ENCODE assay signal across 8 mouse cellular contexts in the genomic region with DNA sequence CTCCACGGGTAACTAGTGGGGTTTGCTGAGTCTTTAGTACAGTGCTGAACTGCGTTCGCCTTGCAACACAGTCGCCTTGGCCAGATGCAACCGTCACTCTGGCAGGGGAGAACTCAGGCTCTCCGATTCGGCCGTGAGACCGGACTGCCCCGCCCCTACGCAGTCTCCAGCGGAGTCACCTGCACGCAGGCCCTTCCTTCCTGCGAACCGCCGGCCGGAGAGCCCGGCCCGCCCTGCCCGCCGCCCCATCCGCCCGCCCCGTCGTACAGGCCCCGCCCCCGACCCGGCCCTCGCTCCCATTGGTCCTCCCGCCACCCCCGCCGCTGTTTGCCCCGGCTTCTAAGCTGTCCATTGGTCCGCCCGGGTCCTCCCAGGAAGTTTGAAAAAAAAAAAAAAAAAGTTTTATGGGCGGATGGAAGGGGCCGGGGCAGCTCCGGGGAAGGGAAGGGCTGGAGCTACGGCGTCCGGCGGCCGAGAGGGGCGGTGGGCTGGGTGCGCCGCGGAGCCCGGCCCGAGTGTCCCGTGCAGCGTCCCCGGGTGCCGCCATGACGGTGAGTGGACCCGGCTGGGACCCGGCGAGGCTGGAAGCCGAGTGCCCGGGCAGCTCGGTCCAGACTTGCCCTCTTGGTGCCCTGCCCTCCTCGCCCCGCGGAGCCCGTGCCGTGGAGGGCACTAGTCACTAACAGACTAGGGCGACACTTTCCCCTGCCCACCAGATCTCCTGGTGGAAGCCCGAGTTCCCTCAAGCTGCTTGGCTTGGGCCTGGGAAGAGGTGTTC. TPM values are rescaled to one million over a fixed set of nuclear protein-coding genes. Genes with fewer than 3 reads are reported as not detected.
DNase-seq lines count a peak whose midpoint lies in the region; ATAC-seq and TF ChIP-seq lines count a peak whose summit lies in the region.

No protein-coding gene starts in this region.

- H3K9me3 ChIP-seq in embryonic facial prominence, embryonic 14.5 days (ENCODE audit: control insufficient read depth, low read length) = no peaks in the 10 kb centered on the region
- no peaks in the 10 kb centered on the region for H3K9me3 ChIP-seq in heart, embryonic 11.5 days (replicated peaks; ENCODE audit: control insufficient read depth, low read length)
- H3K9me3 ChIP-seq in kidney, embryonic 15.5 days (replicated peaks) = no peaks in the 10 kb centered on the region
- H3K9me3 ChIP-seq in liver, embryonic 14.5 days (ENCODE audit: control insufficient read depth, low read length) = no peaks in the 10 kb centered on the region

- peak overlapping the region; percentile 91 for H3K4me2 ChIP-seq in embryonic facial prominence, embryonic 14.5 days (ENCODE audit: low read depth, low read length)
- peak overlapping the region; percentile 71 for H3K4me2 ChIP-seq in heart, embryonic 11.5 days
- peak overlapping the region; percentile 79 for H3K4me2 ChIP-seq in kidney, embryonic 15.5 days
- peak overlapping the region; percentile 94 for H3K4me2 ChIP-seq in liver, embryonic 14.5 days (ENCODE audit: low read depth)

- H3K4me1 ChIP-seq in bone marrow macrophage, adult 2 months (ENCODE audit: control insufficient read depth, insufficient read depth, low read length) = peaks cover 25% of the 10 kb centered on the region
- H3K4me1 ChIP-seq in embryonic facial prominence, embryonic 14.5 days (ENCODE audit: control insufficient read depth, insufficient read depth, low read length) = peaks cover 45% of the 10 kb centered on the region
- peaks cover 59% of the 10 kb centered on the region for H3K4me1 ChIP-seq in heart, embryonic 11.5 days (ENCODE audit: control insufficient read depth, insufficient read depth, low read length)
- peaks cover 71% of the 10 kb centered on the region for H3K4me1 ChIP-seq in kidney, embryonic 15.5 days
- peaks cover 17 to 28% of the 10 kb centered on the region in 2 experiments for H3K4me1 ChIP-seq in liver, embryonic 14.5 days (replicated peaks; ENCODE audit: control insufficient read depth in 2 of 2, insufficient read depth in 2 of 2, low read length in 1 of 2)

- no peaks in the 10 kb centered on the region for H3K36me3 ChIP-seq in embryonic facial prominence, embryonic 14.5 days (ENCODE audit: control insufficient read depth, insufficient read depth, low read length)
- H3K36me3 ChIP-seq in heart, embryonic 11.5 days (ENCODE audit: control insufficient read depth, insufficient read depth, low read length) = no peaks in the 10 kb centered on the region
- peaks cover 5% of the 10 kb centered on the region; the same call in 1 of the 2 replicates for H3K36me3 ChIP-seq in kidney, embryonic 15.5 days
- no peaks in the 10 kb centered on the region for H3K36me3 ChIP-seq in liver, embryonic 14.5 days (replicated peaks; ENCODE audit: control insufficient read depth, insufficient read depth, low read depth)
- H3K36me3 ChIP-seq in splenic B cell, adult 2 months (ENCODE audit: control insufficient read depth, insufficient read depth, low read length, poor library complexity, severe bottlenecking) = no peaks in the 10 kb centered on the region

- no peak for TF ChIP-seq EP300 in liver, embryonic 14.5 days (IDR thresholded peaks at IDR 0.05; ENCODE audit: low read depth)

- ATAC-seq in embryonic facial prominence, embryonic 14.5 days (ENCODE audit: low read depth) = peak; percentile 89
- ATAC-seq in heart, embryonic 11.5 days (replicated peaks; ENCODE audit: insufficient number of reproducible peaks, low FRiP score, low TSS enrichment) = peak; percentile 83
- peak; percentile 83 for ATAC-seq in kidney, embryonic 15.5 days (replicated peaks; ENCODE audit: low FRiP score)
- ATAC-seq in liver, embryonic 14.5 days (ENCODE audit: insufficient read depth) = peak; percentile 88

- peak overlapping the region; percentile 89 for H3K9ac ChIP-seq in embryonic facial prominence, embryonic 14.5 days (ENCODE audit: low read depth, low read length)
- peak overlapping the region; percentile 79 for H3K9ac ChIP-seq in heart, embryonic 11.5 days (ENCODE audit: low read depth, low read length)
- H3K9ac ChIP-seq in kidney, embryonic 15.5 days = peak overlapping the region; percentile 82
- peak overlapping the region; percentile 76 for H3K9ac ChIP-seq in liver, embryonic 14.5 days (replicated peaks)

- peak; percentile 93 for DNase-seq in CD4-positive, CD25-positive, alpha-beta regulatory T cell, adult 2 months (ENCODE audit: low read depth, low spot score)
- DNase-seq in embryonic facial prominence, embryonic 14.5 days (ENCODE audit: low spot score) = peak; percentile 97
- peak; percentile 85 to 88 (median 87) for DNase-seq in liver, embryonic 14.5 days (ENCODE audit: low read depth in 3 of 3, low spot score in 3 of 3)
- DNase-seq in natural killer cell, adult 2 months (ENCODE audit: low spot score in 2 of 2) = peak; percentile 79 to 83
- peak; percentile 93 for DNase-seq in splenic B cell, adult 2 months (ENCODE audit: low read depth, low spot score)

- H3K4me3 ChIP-seq in bone marrow macrophage, adult 2 months (ENCODE audit: insufficient read depth, low read length) = peak overlapping the region; percentile 87
- H3K4me3 ChIP-seq in embryonic facial prominence, embryonic 14.5 days (ENCODE audit: low read depth, low read length) = peak overlapping the region; percentile 92
- peak overlapping the region; percentile 71 for H3K4me3 ChIP-seq in heart, embryonic 11.5 days (ENCODE audit: low read depth, low read length)
- H3K4me3 ChIP-seq in kidney, embryonic 15.5 days (replicated peaks) = peak overlapping the region; percentile 78
- H3K4me3 ChIP-seq in liver, embryonic 14.5 days (ENCODE audit: insufficient read depth in 1 of 2, low read depth in 2 of 2, low read length in 2 of 2) = peak overlapping the region; percentile 64 to 92

- H3K27me3 ChIP-seq in embryonic facial prominence, embryonic 14.5 days (replicated peaks; ENCODE audit: control insufficient read depth, insufficient read depth, low read length) = no peaks in the 10 kb centered on the region
- no peaks in the 10 kb centered on the region for H3K27me3 ChIP-seq in heart, embryonic 11.5 days (ENCODE audit: control insufficient read depth, insufficient read depth, low read length)
- H3K27me3 ChIP-seq in kidney, embryonic 15.5 days = no peaks in the 10 kb centered on the region
- no peaks in the 10 kb centered on the region for H3K27me3 ChIP-seq in liver, embryonic 14.5 days (ENCODE audit: control insufficient read depth, insufficient read depth, low read length)
- H3K27me3 ChIP-seq in splenic B cell, adult 2 months (ENCODE audit: control insufficient read depth, insufficient read depth, low read length, poor library complexity, severe bottlenecking) = no peaks in the 10 kb centered on the region

- WGBS in embryonic facial prominence, embryonic 14.5 days = 2% methylated on average over 23 of the region's 67 CpGs
- WGBS in heart, embryonic 11.5 days (ENCODE audit: insufficient replicate concordance) = under 1% methylated on average over 65 of the region's 67 CpGs
- WGBS in kidney, embryonic 15.5 days = under 1% methylated on average over 67 of the region's 67 CpGs
- WGBS in liver, embryonic 14.5 days (ENCODE audit: insufficient replicate concordance) = 1% methylated on average over 61 of the region's 67 CpGs

- TF ChIP-seq POLR2A in bone marrow macrophage, adult 2 months (IDR thresholded peaks at IDR 0.05; ENCODE audit: borderline replicate concordance, low read depth, low read length) = no peak

- peak overlapping the region; percentile 58 for H3K27ac ChIP-seq in bone marrow macrophage, adult 2 months (ENCODE audit: insufficient read depth, low read depth, low read length)
- peak overlapping the region; percentile 89 for H3K27ac ChIP-seq in embryonic facial prominence, embryonic 14.5 days (replicated peaks; ENCODE audit: low read depth, low read length)
- peak overlapping the region; percentile 91 for H3K27ac ChIP-seq in heart, embryonic 11.5 days (ENCODE audit: low read depth, low read length)
- peak overlapping the region; percentile 96 for H3K27ac ChIP-seq in kidney, embryonic 15.5 days
- peak overlapping the region; percentile 60 for H3K27ac ChIP-seq in liver, embryonic 14.5 days

- no peak for TF ChIP-seq CTCF in bone marrow macrophage, adult 2 months (IDR thresholded peaks at IDR 0.05; ENCODE audit: low read depth, low read length)
- no peak for TF ChIP-seq CTCF in liver, embryonic 14.5 days (IDR thresholded peaks at IDR 0.05; ENCODE audit: low read depth)

RNA-seq across cellular contexts. Expression of a gene that starts 35.3 kb away (rescaled TPM):
- polyA plus RNA-seq in bone marrow macrophage, adult 2 months (2012; ENCODE audit: insufficient read depth, insufficient read length, missing spikeins) = 28.7 and 33.2 TPM in 2 replicates
- polyA plus RNA-seq in embryonic facial prominence, embryonic 14.5 days (2014; fragmentation: Nextera tagmentation; extraction: Ambion mirVana) = 46.2 and 47.4 TPM in 2 replicates
- polyA plus RNA-seq in heart, embryonic 11.5 days (2014; fragmentation: Nextera tagmentation; extraction: Ambion mirVana) = 49.5 and 57.8 TPM in 2 replicates
- 62.9 and 66.6 TPM in 2 replicates for polyA plus RNA-seq in kidney, embryonic 15.5 days (2015; fragmentation: Nextera tagmentation; extraction: Ambion mirVana)
- polyA plus RNA-seq in liver, embryonic 14.5 days (2012; rRNA removed) = 16.1 and 17.0 TPM in 2 replicates
- 12.3 and 13.6 TPM in 2 replicates for polyA plus RNA-seq in liver, embryonic 14.5 days (2014; fragmentation: Nextera tagmentation; extraction: Ambion mirVana)

RNA-seq across cellular contexts. Expression of a gene that starts 45.4 kb away (rescaled TPM):
- polyA plus RNA-seq in bone marrow macrophage, adult 2 months (2012; ENCODE audit: insufficient read depth, insufficient read length, missing spikeins) = 87.7 and 88.8 TPM in 2 replicates
- 168 and 202 TPM in 2 replicates for polyA plus RNA-seq in embryonic facial prominence, embryonic 14.5 days (2014; fragmentation: Nextera tagmentation; extraction: Ambion mirVana)
- 74.6 and 178 TPM in 2 replicates for polyA plus RNA-seq in heart, embryonic 11.5 days (2014; fragmentation: Nextera tagmentation; extraction: Ambion mirVana)
- polyA plus RNA-seq in kidney, embryonic 15.5 days (2015; fragmentation: Nextera tagmentation; extraction: Ambion mirVana) = 513 and 545 TPM in 2 replicates
- polyA plus RNA-seq in liver, embryonic 14.5 days (2012; rRNA removed) = 53.1 and 65.2 TPM in 2 replicates
- 47.8 and 52.8 TPM in 2 replicates for polyA plus RNA-seq in liver, embryonic 14.5 days (2014; fragmentation: Nextera tagmentation; extraction: Ambion mirVana)

RNA-seq across cellular contexts. Expression of a gene that starts 48.1 kb away (rescaled TPM):
- 25.7 and 28.1 TPM in 2 replicates for polyA plus RNA-seq in bone marrow macrophage, adult 2 months (2012; ENCODE audit: insufficient read depth, insufficient read length, missing spikeins)
- polyA plus RNA-seq in embryonic facial prominence, embryonic 14.5 days (2014; fragmentation: Nextera tagmentation; extraction: Ambion mirVana) = 51.1 and 54.3 TPM in 2 replicates
- 43.6 and 51.4 TPM in 2 replicates for polyA plus RNA-seq in heart, embryonic 11.5 days (2014; fragmentation: Nextera tagmentation; extraction: Ambion mirVana)
- 54.6 and 58.9 TPM in 2 replicates for polyA plus RNA-seq in kidney, embryonic 15.5 days (2015; fragmentation: Nextera tagmentation; extraction: Ambion mirVana)
- 7.9 and 17.5 TPM in 2 replicates for polyA plus RNA-seq in liver, embryonic 14.5 days (2012; rRNA removed)
- 31.9 and 32.7 TPM in 2 replicates for polyA plus RNA-seq in liver, embryonic 14.5 days (2014; fragmentation: Nextera tagmentation; extraction: Ambion mirVana)

RNA-seq across cellular contexts. Expression of a gene that starts 56.3 kb away (rescaled TPM):
- 1,085 and 1,245 TPM in 2 replicates for polyA plus RNA-seq in bone marrow macrophage, adult 2 months (2012; ENCODE audit: insufficient read depth, insufficient read length, missing spikeins)
- 2,628 and 2,877 TPM in 2 replicates for polyA plus RNA-seq in embryonic facial prominence, embryonic 14.5 days (2014; fragmentation: Nextera tagmentation; extraction: Ambion mirVana)
- polyA plus RNA-seq in heart, embryonic 11.5 days (2014; fragmentation: Nextera tagmentation; extraction: Ambion mirVana) = 541 and 566 TPM in 2 replicates
- polyA plus RNA-seq in kidney, embryonic 15.5 days (2015; fragmentation: Nextera tagmentation; extraction: Ambion mirVana) = 761 and 838 TPM in 2 replicates
- polyA plus RNA-seq in liver, embryonic 14.5 days (2012; rRNA removed) = 447 and 459 TPM in 2 replicates
- polyA plus RNA-seq in liver, embryonic 14.5 days (2014; fragmentation: Nextera tagmentation; extraction: Ambion mirVana) = 641 and 675 TPM in 2 replicates

RNA-seq across cellular contexts. Expression of a gene that starts 58.8 kb away (rescaled TPM):
- polyA plus RNA-seq in bone marrow macrophage, adult 2 months (2012; ENCODE audit: insufficient read depth, insufficient read length, missing spikeins) = not detected in 2 replicates
- not detected in 2 replicates for polyA plus RNA-seq in embryonic facial prominence, embryonic 14.5 days (2014; fragmentation: Nextera tagmentation; extraction: Ambion mirVana)
- polyA plus RNA-seq in heart, embryonic 11.5 days (2014; fragmentation: Nextera tagmentation; extraction: Ambion mirVana) = not detected in 2 replicates
- 0.12 and 0.30 TPM in 2 replicates for polyA plus RNA-seq in kidney, embryonic 15.5 days (2015; fragmentation: Nextera tagmentation; extraction: Ambion mirVana)
- polyA plus RNA-seq in liver, embryonic 14.5 days (2012; rRNA removed) = 0.30 and 0.50 TPM in 2 replicates
- polyA plus RNA-seq in liver, embryonic 14.5 days (2014; fragmentation: Nextera tagmentation; extraction: Ambion mirVana) = not detected in 2 replicates

Comparison
In these comparisons a context has a peak if more than half of its experiments do, and no peak if none do; other contexts are left out.
1. Peak in every context shown above with its lines: DNase-seq, ATAC-seq, H3K4me3 ChIP-seq and H3K27ac ChIP-seq.